Mouse (Mus musculus): ENCODE data around the gene Gm49388. TPM values are rescaled to one million over a fixed set of nuclear protein-coding genes. Genes with fewer than 3 reads are reported as not detected.

The Gm49388 gene
- polyA plus RNA-seq, 1 experiment from 2014 or later = 0.43 TPM

DNA sequence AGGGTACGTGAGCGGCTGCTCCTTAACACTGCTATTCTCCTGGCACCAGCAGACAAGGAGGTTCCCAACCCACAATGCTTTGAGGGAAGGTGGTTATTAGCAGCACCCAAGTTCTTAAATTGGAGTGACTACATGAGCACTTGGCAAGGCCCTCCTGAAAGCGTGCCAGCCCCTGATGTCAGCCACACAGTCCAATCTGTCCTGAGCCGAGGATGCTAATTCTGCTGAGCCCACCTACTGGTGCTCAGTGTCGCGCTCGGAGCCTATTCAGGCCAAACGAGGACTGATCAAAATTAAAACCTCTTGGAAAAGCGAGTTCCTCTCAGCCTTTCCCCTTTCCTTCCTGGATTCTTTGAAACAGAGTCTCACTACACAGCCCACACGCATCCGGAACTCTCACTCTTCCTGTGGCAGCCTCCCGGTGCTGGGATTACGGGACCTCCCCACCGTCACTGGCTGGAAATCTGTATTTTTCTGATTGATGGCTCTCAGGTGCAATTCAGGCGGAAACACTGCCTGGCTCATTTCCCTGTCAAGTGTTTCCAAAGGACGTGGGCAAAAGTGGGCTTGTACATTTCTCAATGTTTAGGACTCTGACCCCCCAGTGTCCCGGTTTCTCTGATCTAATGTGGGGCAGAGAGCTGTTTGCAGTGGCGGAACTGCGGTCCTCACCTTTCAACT is 29.0 kb downstream of the Gm49388 start:
- no peak for TF ChIP-seq CTCF (IDR thresholded peaks at IDR 0.05; ENCODE audit: low read depth)
- peak; percentile 49 for DNase-seq
- no peak overlapping the region for H3K9ac ChIP-seq
- no peaks in the 10 kb centered on the region for H3K27me3 ChIP-seq (ENCODE audit: insufficient read depth, low read length)
- no peak overlapping the region for H3K27ac ChIP-seq (ENCODE audit: low read depth)
- no peaks in the 10 kb centered on the region for H3K4me1 ChIP-seq (ENCODE audit: insufficient read depth)
- no peak overlapping the region for H3K4me3 ChIP-seq (ENCODE audit: low read depth, low read length)
- no peaks in the 10 kb centered on the region for H3K9me3 ChIP-seq (ENCODE audit: low read depth, low read length)
- ATAC-seq (ENCODE audit: insufficient read depth) = no peak
- 69% methylated on average over 19 of the region's 19 CpGs for WGBS
- H3K4me2 ChIP-seq = 0 out of 2 replicates have a peak overlapping the region, but pooled peaks have one; percentile 12
- no peaks in the 10 kb centered on the region for H3K36me3 ChIP-seq (ENCODE audit: insufficient read depth)

DNA sequence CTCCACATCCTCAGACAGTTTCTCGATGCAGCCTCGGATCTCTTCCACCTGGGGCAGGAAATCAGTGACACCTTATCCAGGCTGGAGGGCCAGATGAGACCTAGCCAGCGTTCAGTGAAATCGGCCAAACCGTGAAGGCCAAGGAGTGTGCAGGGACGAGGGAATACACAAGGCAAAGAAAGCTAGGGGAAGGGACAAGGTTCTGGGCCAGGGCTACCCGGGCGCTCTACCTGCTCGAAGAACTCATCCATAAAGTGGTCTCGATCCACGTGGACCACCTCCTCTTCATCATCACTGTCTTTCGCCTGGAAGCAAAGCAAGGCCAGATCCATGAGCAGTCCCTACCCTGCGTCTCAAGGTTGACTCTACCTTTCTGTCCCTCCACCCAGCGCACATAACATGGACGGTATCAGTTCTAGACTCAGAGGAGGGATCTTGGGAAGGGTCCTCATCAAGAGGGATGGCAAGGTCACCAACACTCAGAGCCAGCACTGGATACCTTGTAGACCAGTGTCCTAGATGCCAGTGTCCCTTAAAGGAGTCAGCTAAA is 29.8 kb downstream of the Gm49388 start:
- WGBS = 80% methylated on average over 15 of the region's 15 CpGs
- Histone ChIP-seq H3K9me3 (ENCODE audit: low read depth, low read length) (no peaks in the 10 kb centered on the region), H3K36me3 (ENCODE audit: insufficient read depth) (no peaks in the 10 kb centered on the region), H3K4me3 (ENCODE audit: low read depth, low read length) (no peak overlapping the region), H3K27ac (ENCODE audit: low read depth) (no peak overlapping the region), H3K4me2 (no peak overlapping the region), H3K9ac (no peak overlapping the region), H3K27me3 (ENCODE audit: insufficient read depth, low read length) (no peaks in the 10 kb centered on the region), H3K4me1 (ENCODE audit: insufficient read depth) (no peaks in the 10 kb centered on the region)
- no peak for TF ChIP-seq CTCF (IDR thresholded peaks at IDR 0.05; ENCODE audit: low read depth)
- DNase-seq (no peak), ATAC-seq (ENCODE audit: insufficient read depth) (no peak)

- H3K36me3 ChIP-seq (ENCODE audit: insufficient read depth) = no peaks in the 10 kb centered on the region
- peak; percentile 31; the same call in 1 of the 2 replicates for TF ChIP-seq CTCF (IDR thresholded peaks at IDR 0.05; ENCODE audit: low read depth)
- WGBS = 53% methylated on average over 15 of the region's 15 CpGs
- H3K27ac ChIP-seq (ENCODE audit: low read depth) = no peak overlapping the region
- H3K4me3 ChIP-seq (ENCODE audit: low read depth, low read length) = no peak overlapping the region
- no peaks in the 10 kb centered on the region for H3K9me3 ChIP-seq (ENCODE audit: low read depth, low read length)
- DNase-seq = peak; percentile 29
- no peak overlapping the region for H3K4me2 ChIP-seq
- H3K4me1 ChIP-seq (ENCODE audit: insufficient read depth) = no peaks in the 10 kb centered on the region
- peak; percentile 28; the same call in 1 of the 2 replicates for ATAC-seq (ENCODE audit: insufficient read depth)
- no peaks in the 10 kb centered on the region for H3K27me3 ChIP-seq (ENCODE audit: insufficient read depth, low read length)
- no peak overlapping the region for H3K9ac ChIP-seq
Observed at GRCm38 (mm10) chr7:127815954-127816821, 30.8 kb downstream of the Gm49388 start.

DNA sequence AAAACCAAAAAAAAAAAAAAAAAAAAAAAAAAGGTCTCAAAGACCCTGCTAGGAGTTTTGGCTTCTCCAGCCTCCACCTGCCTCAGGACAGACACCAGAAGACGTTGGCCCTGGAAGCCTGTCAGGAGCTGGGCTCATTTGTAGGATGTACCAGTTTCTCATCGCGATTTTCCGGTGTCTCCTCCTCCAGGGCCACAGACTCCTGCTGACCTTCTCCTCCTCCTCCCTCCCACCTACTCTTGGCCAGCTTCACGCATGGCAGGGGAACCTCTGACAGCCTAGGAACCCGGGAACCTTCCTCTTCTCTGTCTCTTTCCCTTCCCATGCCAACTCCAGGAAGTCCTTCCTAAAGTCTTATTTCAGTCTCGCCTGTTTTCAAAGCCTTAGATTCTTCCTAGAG is 31.6 kb downstream of the Gm49388 start:
- Histone ChIP-seq H3K27ac (ENCODE audit: low read depth) (no peak overlapping the region), H3K9me3 (ENCODE audit: low read depth, low read length) (no peaks in the 10 kb centered on the region), H3K4me1 (ENCODE audit: insufficient read depth) (no peaks in the 10 kb centered on the region), H3K4me2 (no peak overlapping the region), H3K4me3 (ENCODE audit: low read depth, low read length) (no peak overlapping the region), H3K36me3 (ENCODE audit: insufficient read depth) (no peaks in the 10 kb centered on the region), H3K27me3 (ENCODE audit: insufficient read depth, low read length) (no peaks in the 10 kb centered on the region), H3K9ac (no peak overlapping the region)
- TF ChIP-seq CTCF (IDR thresholded peaks at IDR 0.05; ENCODE audit: low read depth) = no peak
- DNase-seq (no peak), ATAC-seq (ENCODE audit: insufficient read depth) (no peak)
- WGBS = 74% methylated on average over 7 of the region's 7 CpGs

DNA sequence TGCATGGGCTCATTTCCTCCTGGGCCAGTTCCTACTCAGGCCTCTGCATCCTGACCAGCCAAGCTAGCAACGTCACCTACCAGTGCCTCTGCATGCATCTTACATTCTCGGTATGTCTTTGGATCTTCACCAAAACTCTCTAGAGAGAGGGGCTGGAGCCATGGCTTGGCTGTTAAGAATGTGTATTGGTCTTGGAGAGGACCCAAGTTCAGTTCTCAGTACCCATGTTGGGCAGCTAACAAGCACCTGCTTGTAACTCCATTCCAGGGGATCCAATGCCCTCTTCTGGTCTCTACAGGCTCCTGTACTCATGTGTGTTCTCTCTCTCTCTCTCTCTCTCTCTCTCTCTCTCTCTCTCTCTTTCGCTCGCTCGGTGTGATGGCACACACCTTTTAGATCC is 32.4 kb downstream of the Gm49388 start:
- no peak for ATAC-seq (ENCODE audit: insufficient read depth)
- Histone ChIP-seq H3K4me2 (no peak overlapping the region), H3K4me3 (ENCODE audit: low read depth, low read length) (no peak overlapping the region), H3K27ac (ENCODE audit: low read depth) (no peak overlapping the region), H3K27me3 (ENCODE audit: insufficient read depth, low read length) (no peaks in the 10 kb centered on the region), H3K9me3 (ENCODE audit: low read depth, low read length) (no peaks in the 10 kb centered on the region), H3K36me3 (ENCODE audit: insufficient read depth) (no peaks in the 10 kb centered on the region), H3K4me1 (ENCODE audit: insufficient read depth) (no peaks in the 10 kb centered on the region), H3K9ac (no peak overlapping the region)
- no peak for DNase-seq
- 86% methylated on average over 5 of the region's 5 CpGs for WGBS
- TF ChIP-seq CTCF (IDR thresholded peaks at IDR 0.05; ENCODE audit: low read depth) = no peak

GRCm38 (mm10) chr7:127820836-127821509 is 35.6 kb downstream of the Gm49388 start:
- Histone ChIP-seq H3K9ac (no peak overlapping the region), H3K4me1 (ENCODE audit: insufficient read depth) (no peaks in the 10 kb centered on the region), H3K9me3 (ENCODE audit: low read depth, low read length) (no peaks in the 10 kb centered on the region), H3K4me3 (ENCODE audit: low read depth, low read length) (no peak overlapping the region), H3K4me2 (no peak overlapping the region), H3K36me3 (ENCODE audit: insufficient read depth) (no peaks in the 10 kb centered on the region), H3K27me3 (ENCODE audit: insufficient read depth, low read length) (no peaks in the 10 kb centered on the region), H3K27ac (ENCODE audit: low read depth) (no peak overlapping the region; the same call in 1 of the 2 replicates)
- ATAC-seq (ENCODE audit: insufficient read depth) = no peak
- 50% methylated on average over 13 of the region's 13 CpGs for WGBS
- no peak for TF ChIP-seq CTCF (IDR thresholded peaks at IDR 0.05; ENCODE audit: low read depth)
- DNase-seq = peak; percentile 18

Measured in lung, embryonic 14.5 days (tissue).